Mouse (Mus musculus) testis, adult 2 months (tissue): ENCODE measurements around the gene Rab3c.

Experiments
- CTCF ChIP-seq: fragments of 200-500 bp; IDR thresholded peaks from 2 replicates; pipeline ENCODE4 v1.5.1; 2012; ENCODE audit warnings: low read depth, mild to moderate bottlenecking, inconsistent platforms, low read length, moderate library complexity; ENCODE audit not compliant: control insufficient read depth, insufficient read depth, insufficient replicate concordance
- POLR2A ChIP-seq: fragments of 200-500 bp; IDR thresholded peaks from 2 replicates; pipeline ENCODE4 v1.6.1; 2012; ENCODE audit warnings: low read depth, mild to moderate bottlenecking, inconsistent platforms, low read length, moderate library complexity; ENCODE audit not compliant: control insufficient read depth

DNA sequence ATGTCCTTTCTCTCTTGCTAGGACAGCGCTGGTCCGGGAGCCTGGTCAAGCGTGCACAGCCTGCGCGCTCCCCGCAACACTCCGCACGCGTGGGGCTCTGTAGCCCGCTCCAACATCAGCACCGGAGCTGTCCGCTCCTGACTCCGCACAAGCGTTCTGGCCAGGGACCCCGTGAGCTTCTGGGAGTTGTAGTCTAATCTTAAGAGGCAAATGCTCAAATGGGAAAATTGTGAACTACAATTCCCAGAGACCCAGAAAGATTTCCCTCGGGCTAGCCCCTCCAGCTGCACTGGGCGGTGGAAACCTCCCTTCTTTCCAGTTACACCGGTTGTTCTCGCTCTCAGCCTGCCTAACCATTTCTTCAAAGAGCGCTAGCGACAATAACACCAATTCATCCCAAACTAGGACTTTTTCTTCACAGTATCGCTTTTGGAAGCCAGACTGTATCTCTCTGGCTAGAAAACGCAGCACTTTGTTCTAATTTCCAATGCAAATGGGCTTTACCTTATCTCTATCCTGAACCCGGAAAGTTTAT, 701 bp downstream of the Rab3c start:
- no peak for TF ChIP-seq CTCF
- TF ChIP-seq POLR2A = no peak
